Mouse (Mus musculus) lung, postnatal 0 days (tissue): ENCODE data around the gene Lyzl6.

Source experiments
- CTCF ChIP-seq: IDR thresholded peaks from 2 replicates; pipeline ENCODE4 v1.5.1; 2016; ENCODE audit warnings: antibody characterized with exemption, mild to moderate bottlenecking
- EP300 ChIP-seq: IDR thresholded peaks from 2 replicates; pipeline ENCODE4 v1.6.1; 2016; ENCODE audit warnings: antibody characterized with exemption, mild to moderate bottlenecking, control low read depth

- TF ChIP-seq EP300 = no peak
- TF ChIP-seq CTCF = no peak
Measured at GRCm38 (mm10) chr11:103663119-103663518, 24.4 kb upstream of the Lyzl6 start.
